Mouse (Mus musculus) lung, embryonic 15.5 days (tissue): ENCODE results near the gene Zcwpw1. TPM values are rescaled to one million over a fixed set of nuclear protein-coding genes. Genes with fewer than 3 reads are reported as not detected.

Experiments
- ATAC-seq: fragments of 200-750 bp; cut with Nextera tagmentation; 2 replicates; pipeline ENCODE4 v1.8.0; 2017; ENCODE audit warnings: moderate number of reproducible peaks, borderline replicate concordance; ENCODE audit not compliant: low FRiP score, low TSS enrichment; ENCODE audit errors: extremely low read depth
- H3K27ac ChIP-seq: fragments of 300-500 bp; sonication (generic); 2 replicates; pipeline ENCODE4 v1.5.1; 2015; ENCODE audit warnings: moderate library complexity, mild to moderate bottlenecking, inconsistent platforms
- H3K27me3 ChIP-seq: fragments of 300-500 bp; sonication (generic); 2 replicates; pipeline ENCODE4 v1.6.1; 2015; ENCODE audit warnings: inconsistent platforms
- H3K36me3 ChIP-seq: fragments of 300-500 bp; sonication (generic); 2 replicates; pipeline ENCODE4 v1.6.1; 2015; ENCODE audit warnings: inconsistent platforms
- H3K4me1 ChIP-seq: fragments of 300-500 bp; sonication (generic); 2 replicates; pipeline ENCODE4 v1.6.1; 2015; ENCODE audit warnings: inconsistent platforms
- H3K4me2 ChIP-seq: fragments of 300-500 bp; sonication (generic); 2 replicates; pipeline ENCODE4 v1.6.1; 2015; ENCODE audit warnings: inconsistent platforms, mild to moderate bottlenecking, moderate library complexity
- H3K4me3 ChIP-seq: fragments of 300-500 bp; sonication (generic); 2 replicates; pipeline ENCODE4 v1.5.1; 2015; ENCODE audit warnings: mild to moderate bottlenecking, inconsistent platforms
- H3K9ac ChIP-seq: fragments of 300-500 bp; sonication (generic); 2 replicates; pipeline ENCODE4 v1.6.1; 2015; ENCODE audit warnings: inconsistent platforms
- H3K9me3 ChIP-seq: fragments of 300-500 bp; sonication (generic); 2 replicates; pipeline ENCODE4 v1.6.1; 2016; ENCODE audit warnings: inconsistent platforms
- WGBS: fragments of 180-500 bp; shearing (Covaris S2); methylation state at CpG from one replicate; pipeline ENCODE4 v1.1.7; 2015; 5-methylcytosine and 5-hydroxymethylcytosine counted together
- polyA plus RNA-seq: library from polyadenylated mRNA; unstranded; fragments of >200 nt; fragmentation: Nextera tagmentation; extraction: Ambion mirVana; gene quantifications from 2 replicates; pipeline ENCODE4 v1.2.1, GENCODE M21; 2015

The Zcwpw1 gene
- polyA plus RNA-seq, 1 experiment from 2014 or later = 28.2 TPM

DNA sequence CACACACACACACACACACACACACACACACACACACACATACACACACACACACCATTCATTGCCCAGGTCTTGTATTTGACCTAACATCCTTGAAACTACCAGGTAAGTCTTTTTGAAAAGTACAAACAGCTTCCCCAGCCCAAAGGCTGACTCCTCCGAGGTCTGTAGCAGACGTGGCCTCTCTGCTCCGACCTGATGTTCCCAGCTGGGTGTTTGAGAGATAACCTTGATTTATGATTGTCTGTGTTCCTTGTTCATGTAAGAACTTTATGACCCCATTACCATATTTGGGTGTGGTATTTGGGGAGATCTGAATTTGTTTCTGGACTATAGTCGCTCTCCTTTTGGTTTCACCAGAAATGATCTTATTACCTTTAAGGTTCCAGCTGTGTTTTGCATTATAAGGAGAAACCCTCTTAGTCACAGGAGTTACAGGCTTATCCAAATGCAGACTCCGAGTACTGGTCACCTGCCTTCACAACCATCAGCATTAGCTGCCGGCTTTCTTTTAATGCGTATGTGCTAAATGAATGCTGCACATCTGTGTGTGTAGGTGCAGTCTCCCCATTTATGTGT is 10.2 kb upstream of the Zcwpw1 start:
- H3K4me2 ChIP-seq = no peak overlapping the region
- no peak overlapping the region for H3K4me3 ChIP-seq
- WGBS = 67% methylated on average over 7 of the region's 7 CpGs
- no peak overlapping the region for H3K27ac ChIP-seq
- peaks cover 31% of the 10 kb centered on the region for H3K4me1 ChIP-seq
- no peaks in the 10 kb centered on the region for H3K27me3 ChIP-seq
- H3K36me3 ChIP-seq = peaks cover 24% of the 10 kb centered on the region
- H3K9ac ChIP-seq = no peak overlapping the region
- ATAC-seq = no peak
- H3K9me3 ChIP-seq = no peaks in the 10 kb centered on the region

DNA sequence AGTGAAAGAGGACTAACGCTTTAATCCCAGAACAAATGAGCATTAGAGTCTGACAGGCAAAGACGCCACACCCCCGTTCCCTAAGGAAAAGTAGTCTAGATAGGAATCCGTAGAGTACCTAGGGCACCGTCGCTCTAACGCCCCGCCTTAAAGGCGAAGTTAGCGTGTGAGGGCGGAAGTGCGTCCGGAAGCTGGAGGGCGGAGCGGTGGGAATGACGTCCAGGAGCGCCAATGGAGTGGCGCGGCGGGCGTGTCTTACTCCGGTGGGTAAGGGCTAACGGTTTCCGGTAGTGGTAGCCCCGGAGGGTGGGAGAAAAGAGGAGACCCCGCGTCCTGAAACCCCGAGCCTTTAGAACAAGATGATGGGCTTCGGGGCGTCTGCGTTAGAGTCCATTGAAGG is 9.0 kb upstream of the Zcwpw1 start, which contains the start of gene Ppp1r35:
Gene Ppp1r35, plus strand, starts transcription at position 215 of the 400 bp plus-strand sequence.
- Histone ChIP-seq H3K4me1 (peaks cover 44% of the 10 kb centered on the region), H3K9ac (peak within 1 kb of the TSS; percentile 96), H3K4me3 (peak within 1 kb of the TSS; percentile 99), H3K27ac (peak within 1 kb of the TSS; percentile 91), H3K9me3 (no peaks in the 10 kb centered on the region), H3K27me3 (no peaks in the 10 kb centered on the region), H3K36me3 (peaks cover 33% of the 10 kb centered on the region), H3K4me2 (peak within 1 kb of the TSS; percentile 92)
- under 1% methylated on average over 31 of the region's 31 CpGs for WGBS
- ATAC-seq = peak; percentile 96

DNA sequence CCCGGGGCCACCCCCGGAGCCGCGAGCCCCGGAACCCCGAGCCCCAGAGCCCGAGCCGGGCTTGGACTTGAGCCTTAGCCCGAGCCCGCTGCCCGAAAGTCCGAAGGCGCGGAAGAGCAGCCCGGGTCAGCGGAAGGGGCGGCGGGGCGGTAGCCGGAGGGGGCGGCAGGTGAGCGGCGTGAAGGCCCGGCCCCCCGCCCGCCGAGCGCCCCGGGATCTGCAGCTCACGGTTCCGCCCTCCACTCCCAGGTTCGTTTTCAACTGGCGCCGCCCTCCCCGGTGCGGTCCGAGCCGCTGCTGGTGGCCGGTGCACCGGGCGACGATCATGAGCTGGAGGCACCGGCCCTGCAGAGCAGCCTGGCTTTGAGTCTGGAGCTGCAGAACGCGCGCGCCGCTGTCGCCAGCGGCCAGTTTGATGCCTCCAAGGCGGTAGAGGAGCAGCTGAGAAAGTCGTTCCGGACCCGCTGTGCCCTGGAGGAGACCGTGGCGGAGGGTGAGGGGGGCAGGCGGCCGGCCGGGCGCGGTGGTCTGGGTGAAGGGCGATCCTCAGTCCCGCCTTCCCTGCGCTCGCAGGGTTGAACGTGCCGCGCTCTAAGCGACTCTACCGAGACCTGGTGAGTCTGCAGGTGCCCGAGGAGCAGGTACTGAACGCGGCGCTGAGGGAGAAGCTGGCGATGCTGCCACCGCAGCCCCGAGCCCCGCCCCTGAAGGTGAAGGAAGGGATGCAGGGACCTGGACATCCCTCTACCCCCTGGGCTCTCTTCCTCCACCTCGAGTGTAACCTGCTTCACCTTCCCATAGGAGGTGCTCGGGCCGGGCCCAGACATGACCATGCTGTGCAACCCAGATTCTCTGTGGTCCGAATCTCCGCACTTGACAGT is 8.3 kb upstream of the Zcwpw1 start:
- Histone ChIP-seq H3K36me3 (peaks cover 37% of the 10 kb centered on the region), H3K4me3 (peak overlapping the region; percentile 99), H3K27ac (peak overlapping the region; percentile 91), H3K9me3 (no peaks in the 10 kb centered on the region), H3K4me2 (peak overlapping the region; percentile 92), H3K27me3 (no peaks in the 10 kb centered on the region), H3K4me1 (peaks cover 51% of the 10 kb centered on the region), H3K9ac (peak overlapping the region; percentile 96)
- peak; percentile 17; the same call in 1 of the 2 replicates for ATAC-seq
- WGBS = under 1% methylated on average over 78 of the region's 83 CpGs

DNA sequence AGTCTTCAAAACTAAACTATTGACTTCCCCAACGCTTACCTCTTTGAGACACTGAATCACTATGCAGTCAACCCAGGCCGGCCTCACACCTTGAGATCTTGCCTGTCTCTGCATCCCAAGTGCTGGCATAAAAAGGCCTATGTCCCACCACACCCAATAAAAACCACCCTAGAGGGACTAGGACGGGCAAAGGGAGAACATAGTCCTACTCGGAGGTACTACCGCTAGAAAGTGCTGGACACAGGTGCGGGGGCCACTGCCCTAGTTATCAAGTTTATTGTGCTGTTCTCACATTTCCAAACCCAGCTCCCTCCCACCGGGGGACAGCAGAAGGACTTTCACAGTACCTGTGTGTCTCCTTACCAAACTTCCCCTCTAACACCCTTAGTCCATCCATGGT is 5.9 kb upstream of the Zcwpw1 start:
- Histone ChIP-seq H3K27ac (no peak overlapping the region), H3K27me3 (no peaks in the 10 kb centered on the region), H3K36me3 (peaks cover 38% of the 10 kb centered on the region), H3K9ac (no peak overlapping the region), H3K9me3 (no peaks in the 10 kb centered on the region), H3K4me3 (no peak overlapping the region), H3K4me1 (peaks cover 56% of the 10 kb centered on the region), H3K4me2 (no peak overlapping the region)
- no peak for ATAC-seq
- WGBS = 89% methylated on average over 7 of the region's 7 CpGs

- Histone ChIP-seq H3K36me3 (peaks cover 38% of the 10 kb centered on the region), H3K9ac (0 out of 2 replicates have a peak overlapping the region, but pooled peaks have one; percentile 79), H3K27me3 (no peaks in the 10 kb centered on the region), H3K4me3 (peak overlapping the region; percentile 61), H3K9me3 (no peaks in the 10 kb centered on the region), H3K4me1 (peaks cover 57% of the 10 kb centered on the region), H3K27ac (no peak overlapping the region), H3K4me2 (peak overlapping the region; percentile 70)
- no peak for ATAC-seq
- WGBS = 75% methylated on average over 13 of the region's 13 CpGs
Measured at GRCm38 (mm10) chr5:137782776-137783522, 4.6 kb upstream of the Zcwpw1 start.

DNA sequence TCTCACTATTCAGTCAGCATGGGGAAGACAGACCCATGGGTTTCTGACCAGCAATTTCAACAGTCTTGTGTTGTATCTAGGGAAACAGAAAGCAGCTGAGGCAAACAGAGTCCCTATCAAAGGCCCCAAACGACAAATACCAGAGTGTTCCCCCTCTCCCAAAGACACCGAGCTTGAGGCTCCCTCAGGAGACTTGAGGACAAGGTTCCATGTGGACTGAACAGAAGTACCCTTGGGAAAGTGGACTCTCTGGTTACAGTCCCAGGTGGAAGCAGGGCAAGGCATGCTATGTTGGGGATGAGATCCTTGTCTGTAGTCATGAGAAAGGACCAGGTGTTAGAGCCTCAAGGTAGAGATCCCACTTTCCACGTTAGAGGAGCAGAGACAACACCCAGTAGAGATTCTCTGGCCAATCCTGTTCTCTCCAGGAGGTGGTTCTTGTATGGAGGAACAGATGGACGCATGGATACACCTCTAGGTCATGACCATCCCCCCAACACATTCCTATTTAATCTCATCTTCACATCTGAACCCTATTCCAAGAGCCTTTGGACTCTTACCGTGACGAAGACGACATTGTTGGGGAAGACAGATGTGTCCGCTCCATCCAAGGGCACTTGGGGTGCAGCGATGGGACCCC is 3.6 kb upstream of the Zcwpw1 start:
- H3K4me2 ChIP-seq = peak overlapping the region; percentile 70
- no peaks in the 10 kb centered on the region for H3K27me3 ChIP-seq
- 49% methylated on average over 9 of the region's 9 CpGs for WGBS
- H3K9ac ChIP-seq = peak overlapping the region; percentile 79
- peaks cover 60% of the 10 kb centered on the region for H3K4me1 ChIP-seq
- no peak for ATAC-seq
- H3K4me3 ChIP-seq = peak overlapping the region; percentile 61
- peaks cover 38% of the 10 kb centered on the region for H3K36me3 ChIP-seq
- no peaks in the 10 kb centered on the region for H3K9me3 ChIP-seq
- no peak overlapping the region for H3K27ac ChIP-seq

GRCm38 (mm10) chr5:137784546-137784945 is 3.1 kb upstream of the Zcwpw1 start:
- peaks cover 38% of the 10 kb centered on the region for H3K36me3 ChIP-seq
- H3K9me3 ChIP-seq = no peaks in the 10 kb centered on the region
- no peaks in the 10 kb centered on the region for H3K27me3 ChIP-seq
- H3K4me2 ChIP-seq = peak overlapping the region; percentile 70
- ATAC-seq = no peak
- 55% methylated on average over 14 of the region's 14 CpGs for WGBS
- H3K4me3 ChIP-seq = peak overlapping the region; percentile 61
- peaks cover 58% of the 10 kb centered on the region for H3K4me1 ChIP-seq
- H3K9ac ChIP-seq = peak overlapping the region; percentile 79
- no peak overlapping the region for H3K27ac ChIP-seq

GRCm38 (mm10) chr5:137785164-137786031 is 2.2 kb upstream of the Zcwpw1 start:
- peaks cover 34% of the 10 kb centered on the region for H3K36me3 ChIP-seq
- peak overlapping the region; percentile 79 for H3K9ac ChIP-seq
- no peaks in the 10 kb centered on the region for H3K27me3 ChIP-seq
- peaks cover 50% of the 10 kb centered on the region for H3K4me1 ChIP-seq
- WGBS = under 1% methylated on average over 51 of the region's 62 CpGs
- peak overlapping the region; percentile 99 for H3K27ac ChIP-seq
- no peaks in the 10 kb centered on the region for H3K9me3 ChIP-seq
- peak; percentile 11; the same call in 1 of the 2 replicates for ATAC-seq
- H3K4me3 ChIP-seq = peak overlapping the region; percentile 61
- peak overlapping the region; percentile 70 for H3K4me2 ChIP-seq

DNA sequence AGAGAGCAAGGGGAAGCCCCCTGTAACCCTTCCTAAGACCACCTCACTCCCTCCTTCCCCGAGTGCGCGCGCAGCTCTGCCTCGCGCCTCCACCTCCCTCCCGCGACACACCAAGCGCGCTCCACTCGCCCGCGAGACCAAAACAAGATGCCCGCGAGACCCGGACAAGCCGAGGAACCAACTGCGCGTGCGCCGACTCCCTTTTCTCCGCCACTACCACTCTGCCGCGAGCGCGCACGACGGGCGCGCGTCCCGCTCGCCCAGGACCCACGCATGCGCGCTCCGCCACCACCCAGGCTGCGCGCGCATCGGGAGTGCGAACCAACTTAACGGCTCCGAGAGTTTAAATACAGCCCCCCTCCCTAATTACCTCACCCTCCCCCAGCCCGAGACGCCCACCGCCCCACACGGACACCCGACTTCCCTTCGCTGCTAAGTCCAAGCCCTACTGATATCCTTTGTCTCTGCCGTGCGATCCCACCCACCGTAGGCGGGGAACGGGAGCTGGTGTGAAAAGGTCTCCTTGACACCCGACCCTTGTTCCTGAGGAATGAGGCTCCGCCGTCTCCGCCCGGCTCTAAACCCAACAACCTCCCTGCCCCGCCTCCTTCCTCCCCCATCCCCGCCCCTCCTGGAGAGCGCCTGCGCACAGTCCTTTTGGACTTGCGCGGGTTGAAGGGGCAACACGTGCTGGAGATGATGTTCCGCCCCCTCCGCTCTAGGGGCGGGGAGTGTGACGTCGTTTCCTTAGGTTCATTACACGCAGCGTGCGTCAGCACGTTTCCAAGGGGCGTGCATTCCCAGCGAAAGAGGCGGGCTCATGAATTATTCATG is 1.3 kb upstream of the Zcwpw1 start:
- H3K4me1 ChIP-seq = peaks cover 43% of the 10 kb centered on the region
- peak overlapping the region; percentile 99 for H3K27ac ChIP-seq
- H3K36me3 ChIP-seq = peaks cover 25% of the 10 kb centered on the region
- ATAC-seq = peak; percentile 92
- no peaks in the 10 kb centered on the region for H3K27me3 ChIP-seq
- peak overlapping the region; percentile 70 for H3K4me2 ChIP-seq
- no peaks in the 10 kb centered on the region for H3K9me3 ChIP-seq
- H3K4me3 ChIP-seq = peak overlapping the region; percentile 61
- WGBS = under 1% methylated on average over 79 of the region's 79 CpGs
- peak overlapping the region; percentile 79 for H3K9ac ChIP-seq

DNA sequence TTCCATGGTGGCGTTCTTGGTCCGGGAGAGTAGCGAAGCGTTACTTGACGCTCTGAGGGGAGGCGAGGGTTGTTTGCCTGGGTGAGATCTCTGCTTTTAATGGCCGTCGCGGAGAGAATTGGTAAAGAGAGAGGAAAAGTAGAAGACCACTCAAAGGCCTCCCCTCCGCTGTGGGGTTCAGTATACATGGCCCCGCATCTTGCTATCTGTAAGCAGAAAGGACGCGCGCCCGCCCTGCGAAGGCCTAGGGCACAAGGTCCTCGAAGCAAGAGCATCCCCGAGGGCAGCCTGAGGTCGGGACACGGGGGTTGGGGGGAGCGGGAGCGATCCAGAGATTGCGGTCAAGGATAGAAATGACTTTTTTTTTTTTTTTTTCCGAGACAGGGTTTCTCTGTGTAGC is 573 bp downstream of the Zcwpw1 start:
- Histone ChIP-seq H3K27me3 (no peaks in the 10 kb centered on the region), H3K4me1 (peaks cover 28% of the 10 kb centered on the region), H3K4me3 (peak overlapping the region; percentile 61), H3K27ac (no peak overlapping the region), H3K36me3 (peaks cover 6% of the 10 kb centered on the region; the same call in 1 of the 2 replicates), H3K4me2 (peak overlapping the region; percentile 70), H3K9me3 (no peaks in the 10 kb centered on the region), H3K9ac (peak overlapping the region; percentile 14; the same call in 1 of the 2 replicates)
- no peak for ATAC-seq
- 68% methylated on average over 24 of the region's 24 CpGs for WGBS
